Mouse (Mus musculus) cerebellum, adult 2 months (tissue): ENCODE measurements around the gene Grhl3.

Experiments used
- CTCF ChIP-seq: fragments of 200-500 bp; IDR thresholded peaks from 2 replicates; pipeline ENCODE4 v1.5.1; 2011; ENCODE audit warnings: low read depth, mild to moderate bottlenecking, control low read depth, low read length, moderate library complexity, borderline replicate concordance; ENCODE audit not compliant: insufficient read depth
- POLR2A ChIP-seq: fragments of 200-500 bp; IDR thresholded peaks from 2 replicates; pipeline ENCODE4 v1.6.1; 2011; ENCODE audit warnings: low read length, control low read depth, borderline replicate concordance; ENCODE audit not compliant: insufficient read depth

- TF ChIP-seq CTCF (no peak), POLR2A (no peak)
Measured at GRCm38 (mm10) chr4:135549323-135549722, 24.1 kb downstream of the Grhl3 start.
